Mouse (Mus musculus) kidney, embryonic 14.5 days (tissue): ENCODE results near the gene Gm5795. TPM values are rescaled to one million over a fixed set of nuclear protein-coding genes. Genes with fewer than 3 reads are reported as not detected.
A peak's percentile ranks its signal among the peaks of the same experiment; 100 is the strongest.
"Not testable (repeated sequence)": the region's sequence is repeated elsewhere in the genome, so short reads cannot be mapped to it uniquely, and the experiment has no call there.

Experiments
- ATAC-seq: fragments of 200-750 bp; cut with Nextera tagmentation; 2 replicates; pipeline ENCODE4 v1.8.0; 2017; ENCODE audit warnings: moderate number of reproducible peaks, mild to moderate bottlenecking, moderate TSS enrichment, moderate library complexity; ENCODE audit not compliant: low FRiP score, low TSS enrichment
- H3K27ac ChIP-seq: fragments of 300-500 bp; sonication (generic); 2 replicates; pipeline ENCODE4 v1.5.1; 2014; ENCODE audit warnings: low read depth, mild to moderate bottlenecking, low read length, moderate library complexity, mixed read lengths
- H3K27me3 ChIP-seq: fragments of 300-500 bp; sonication (generic); 2 replicates; pipeline ENCODE4 v1.6.1; 2014; ENCODE audit warnings: mild to moderate bottlenecking, low read length; ENCODE audit not compliant: control insufficient read depth, insufficient read depth
- H3K36me3 ChIP-seq: fragments of 300-500 bp; sonication (generic); 2 replicates; pipeline ENCODE4 v1.6.1; 2014; ENCODE audit warnings: low read length, mixed read lengths; ENCODE audit not compliant: control insufficient read depth, insufficient read depth
- H3K4me1 ChIP-seq: fragments of 300-500 bp; sonication (generic); 2 replicates; pipeline ENCODE4 v1.6.1; 2014; ENCODE audit warnings: low read length, mixed read lengths; ENCODE audit not compliant: control insufficient read depth, insufficient read depth
- H3K4me2 ChIP-seq: fragments of 300-500 bp; sonication (generic); replicated peaks from 2 replicates; pipeline ENCODE4 v1.6.1; 2014; ENCODE audit warnings: low read depth, mild to moderate bottlenecking, low read length
- H3K4me3 ChIP-seq: fragments of 300-500 bp; sonication (generic); 2 replicates; pipeline ENCODE4 v1.5.1; 2014; ENCODE audit warnings: mild to moderate bottlenecking, low read length
- H3K9ac ChIP-seq: fragments of 300-500 bp; sonication (generic); 2 replicates; pipeline ENCODE4 v1.6.1; 2014; ENCODE audit warnings: low read depth, mild to moderate bottlenecking, low read length, moderate library complexity
- H3K9me3 ChIP-seq: fragments of 300-500 bp; sonication (generic); 2 replicates; pipeline ENCODE4 v1.6.1; 2016; ENCODE audit warnings: low read length; ENCODE audit not compliant: control insufficient read depth
- WGBS: fragments of 180-500 bp; shearing (Covaris S2); extraction: QIAGEN DNeasy Blood & Tissue Kit; methylation state at CpG from one replicate; pipeline ENCODE4 v1.1.7; 2014; 5-methylcytosine and 5-hydroxymethylcytosine counted together
- polyA plus RNA-seq: library from polyadenylated mRNA; unstranded; fragments of >200 nt; fragmentation: Nextera tagmentation; extraction: Ambion mirVana; gene quantifications from 2 replicates; pipeline ENCODE4 v1.2.1, GENCODE M21; 2014

Gene Gm5795
- polyA plus RNA-seq, result not detected in 2 replicates

GRCm38 (mm10) chr14:3187955-3188354 lies at the start of gene Gm5795:
Gene Gm5795 (plus strand): TSS chr14:3188255.
- ATAC-seq, H3K9me3 ChIP-seq, H3K9ac ChIP-seq, H3K4me3 ChIP-seq, H3K4me1 ChIP-seq, H3K4me2 ChIP-seq, H3K27me3 ChIP-seq, H3K36me3 ChIP-seq, H3K27ac ChIP-seq: not testable (repeated sequence)
- WGBS, result no CpG with 5 or more reads among the region's 2 CpGs

DNA sequence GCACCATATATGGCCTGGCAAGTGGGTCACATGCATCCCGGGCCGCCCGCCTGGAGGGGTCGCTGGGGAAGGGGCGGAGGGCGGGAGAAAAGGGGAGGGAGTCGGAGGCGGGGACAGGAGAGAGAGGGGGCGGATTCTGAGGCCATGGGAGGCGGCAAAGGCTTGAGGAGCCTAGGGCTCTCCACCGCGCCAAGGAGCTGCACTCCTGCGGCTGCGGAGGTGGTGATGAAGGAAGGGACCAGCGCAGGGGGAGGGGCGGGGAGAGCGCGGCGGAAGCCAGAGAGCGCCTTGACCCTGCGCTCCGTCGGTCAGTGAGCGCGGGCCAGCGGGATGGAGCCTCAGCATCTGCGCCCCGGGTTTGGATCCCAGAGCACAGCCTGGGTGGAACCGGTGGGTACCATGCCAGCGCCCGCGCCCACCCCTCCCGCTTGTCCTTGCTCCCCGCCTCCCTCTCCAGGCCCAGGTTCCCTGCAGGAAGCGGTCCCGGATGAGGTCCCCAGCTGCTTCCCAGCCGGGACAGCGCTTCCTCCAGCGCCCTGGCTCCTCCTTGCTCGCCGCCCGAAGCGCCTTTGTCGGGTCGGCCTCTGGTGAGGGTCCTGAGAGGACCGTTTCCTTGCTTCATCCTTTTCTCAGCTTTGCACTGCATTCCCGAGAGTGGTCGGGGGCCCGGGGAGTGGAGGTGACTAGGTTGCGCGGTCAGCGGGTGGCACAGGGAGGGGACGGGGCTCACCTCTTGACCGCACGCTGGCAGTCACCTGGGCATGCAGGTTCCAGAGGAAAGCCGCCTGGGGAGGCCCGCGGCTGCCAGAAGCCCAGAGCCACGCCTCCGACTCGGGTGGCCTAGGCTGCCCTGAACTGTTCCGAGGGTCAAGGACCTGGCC lies 20.5 kb downstream of the Gm5795 start, which contains the start of gene D830030K20Rik:
TSS of gene D830030K20Rik (plus strand) at position 217 of the 881 bp plus-strand sequence.
- peak within 1 kb of the TSS; percentile 38 for H3K4me3 ChIP-seq
- not testable (repeated sequence) for H3K4me1 ChIP-seq, ATAC-seq, H3K36me3 ChIP-seq, H3K9me3 ChIP-seq, H3K27me3 ChIP-seq, H3K27ac ChIP-seq
- H3K4me2 ChIP-seq, result peak within 1 kb of the TSS; percentile 52
- WGBS, result 0% methylated on average over 11 of the region's 62 CpGs
- peak within 1 kb of the TSS; percentile 31; the same call in 1 of the 2 replicates for H3K9ac ChIP-seq

DNA sequence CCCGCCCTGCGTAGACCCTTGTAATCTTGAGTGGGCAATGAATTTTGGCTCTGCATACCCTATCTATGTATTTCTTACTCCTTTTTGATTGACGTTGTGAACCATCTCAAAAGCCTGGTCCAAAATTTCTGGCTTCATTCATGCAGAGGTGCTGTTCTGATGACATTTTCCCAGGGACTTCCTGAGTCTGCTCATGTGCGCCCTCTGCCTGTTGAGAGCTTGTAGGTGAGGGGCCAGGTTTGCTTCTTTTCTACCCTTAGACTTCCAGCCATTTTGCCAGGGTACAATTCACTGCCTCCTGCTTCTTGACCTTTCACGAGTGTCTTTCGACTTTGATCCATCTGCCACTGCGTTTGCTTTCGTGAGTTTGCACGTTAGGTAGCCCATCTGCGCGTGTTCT lies 21.3 kb downstream of the Gm5795 start:
- not testable (repeated sequence) for H3K27me3 ChIP-seq, H3K4me1 ChIP-seq, H3K9ac ChIP-seq, H3K9me3 ChIP-seq, H3K27ac ChIP-seq, H3K4me2 ChIP-seq, H3K4me3 ChIP-seq, ATAC-seq, H3K36me3 ChIP-seq
- 10% methylated on average over 9 of the region's 11 CpGs for WGBS

Other genes with a start within 250 kb of the Gm5795 start
- gene Gm2888, start 158.3 kb upstream of the Gm5795 start, polyA plus RNA-seq, result not detected in 2 replicates
- 1.9 and 2.5 TPM in 2 replicates for gene Gm2897, start 139.0 kb upstream of the Gm5795 start, polyA plus RNA-seq
- not detected in 2 replicates for gene Gm10340, start 54.3 kb upstream of the Gm5795 start, polyA plus RNA-seq
- 4.8 and 5.4 TPM in 2 replicates for gene D830030K20Rik, start 20.2 kb downstream of the Gm5795 start, polyA plus RNA-seq
- gene Gm2956, start 144.4 kb downstream of the Gm5795 start, polyA plus RNA-seq, result not detected in 2 replicates
- not detected in 2 replicates for gene Gm10413, start 206.8 kb downstream of the Gm5795 start, polyA plus RNA-seq
- gene Gm10409, start 224.4 kb downstream of the Gm5795 start, polyA plus RNA-seq, result 0.70 and 0.84 TPM in 2 replicates
- gene Gm3005, start 239.8 kb downstream of the Gm5795 start, polyA plus RNA-seq, result 0.71 and 0.85 TPM in 2 replicates